In genomic region chr11:116332232-116332982, GRCm38 (mm10) we compare ENCODE assay signal across 10 mouse cellular contexts. TPM values are rescaled to one million over a fixed set of nuclear protein-coding genes. Genes with fewer than 3 reads are reported as not detected.
A peak's percentile ranks its signal among the peaks of the same experiment; 100 is the strongest.
DNase-seq lines count a peak whose midpoint lies in the region; ATAC-seq and TF ChIP-seq lines count a peak whose summit lies in the region.
"Had no signal": no experiment of that assay in that cellular context is flagged by ENCODE, and none has a peak within 500 bp of the region (broad histone marks: within the 10 kb centered on the region; RNA-seq: fewer than 3 reads in every experiment).

No protein-coding gene starts in this region.

- H3K27me3 ChIP-seq in intestine, embryonic 14.5 days (replicated peaks; ENCODE audit: control insufficient read depth, insufficient read depth, low read length) = peaks cover 22% of the 10 kb centered on the region
- peaks cover 22% of the 10 kb centered on the region for H3K27me3 ChIP-seq in intestine, embryonic 15.5 days (replicated peaks)
- H3K27me3 ChIP-seq in hindbrain, embryonic 12.5 days = peaks cover 29% of the 10 kb centered on the region
- H3K27me3 ChIP-seq in midbrain, embryonic 12.5 days = peaks cover 39% of the 10 kb centered on the region

- H3K9ac ChIP-seq in intestine, embryonic 14.5 days (ENCODE audit: low read length) = no peak overlapping the region
- H3K9ac ChIP-seq in intestine, embryonic 15.5 days = no peak overlapping the region
- H3K9ac ChIP-seq in hindbrain, embryonic 12.5 days = peak overlapping the region; percentile 24
- H3K9ac ChIP-seq in midbrain, embryonic 12.5 days (replicated peaks) = peak overlapping the region; percentile 41; the same call in 1 of the 2 replicates
- H3K9ac ChIP-seq: embryonic facial prominence, embryonic 15.5 days had no signal

- H3K9me3 ChIP-seq in intestine, embryonic 14.5 days (ENCODE audit: control insufficient read depth, low read length) = no peaks in the 10 kb centered on the region
- no peaks in the 10 kb centered on the region for H3K9me3 ChIP-seq in intestine, embryonic 15.5 days
- no peaks in the 10 kb centered on the region for H3K9me3 ChIP-seq in hindbrain, embryonic 12.5 days (replicated peaks)
- H3K9me3 ChIP-seq in midbrain, embryonic 12.5 days = no peaks in the 10 kb centered on the region
- H3K9me3 ChIP-seq: embryonic facial prominence, embryonic 15.5 days had no signal

- H3K27ac ChIP-seq in intestine, embryonic 14.5 days (ENCODE audit: low read depth) = no peak overlapping the region
- no peak overlapping the region for H3K27ac ChIP-seq in intestine, embryonic 15.5 days
- H3K27ac ChIP-seq in hindbrain, embryonic 12.5 days = peak overlapping the region; percentile 64
- H3K27ac ChIP-seq in midbrain, embryonic 12.5 days (replicated peaks) = peak overlapping the region; percentile 75
- no peak overlapping the region for H3K27ac ChIP-seq in gastrocnemius, adult 2 months
- H3K27ac ChIP-seq: embryonic facial prominence, embryonic 15.5 days had no signal

- no peak for ATAC-seq in intestine, embryonic 14.5 days (replicated peaks; ENCODE audit: low FRiP score, low TSS enrichment, low read depth)
- ATAC-seq in intestine, embryonic 15.5 days = no peak
- peak; percentile 70 for ATAC-seq in hindbrain, embryonic 12.5 days (ENCODE audit: low FRiP score)
- peak; percentile 49 for ATAC-seq in midbrain, embryonic 12.5 days (ENCODE audit: low FRiP score, low read depth)

- no peak for DNase-seq in intestine, embryonic 14.5 days (ENCODE audit: low spot score)
- peak; percentile 33 for DNase-seq in cerebellum, adult 9-11 months
- no peak for DNase-seq in gastrocnemius, adult 2 months
- no peak for DNase-seq in lung, postnatal 4 days
- DNase-seq in adrenal gland, postnatal 10 days = no peak

- intact Hi-C loops in gastrocnemius, adult 2 months (cut with DNase I) = no loop called here

- no peak for TF ChIP-seq CTCF in gastrocnemius, adult 2 months (IDR thresholded peaks at IDR 0.05)

- H3K4me1 ChIP-seq in intestine, embryonic 14.5 days (replicated peaks; ENCODE audit: control insufficient read depth, insufficient read depth, low read length) = peaks cover 39% of the 10 kb centered on the region
- peaks cover 56% of the 10 kb centered on the region for H3K4me1 ChIP-seq in intestine, embryonic 15.5 days (replicated peaks)
- peaks cover 79% of the 10 kb centered on the region for H3K4me1 ChIP-seq in hindbrain, embryonic 12.5 days
- peaks cover 86% of the 10 kb centered on the region for H3K4me1 ChIP-seq in midbrain, embryonic 12.5 days

- no peaks in the 10 kb centered on the region for H3K36me3 ChIP-seq in intestine, embryonic 14.5 days (ENCODE audit: control insufficient read depth, insufficient read depth, low read length)
- no peaks in the 10 kb centered on the region for H3K36me3 ChIP-seq in intestine, embryonic 15.5 days
- no peaks in the 10 kb centered on the region for H3K36me3 ChIP-seq in hindbrain, embryonic 12.5 days
- no peaks in the 10 kb centered on the region for H3K36me3 ChIP-seq in midbrain, embryonic 12.5 days
- H3K36me3 ChIP-seq: embryonic facial prominence, embryonic 15.5 days had no signal

- peak overlapping the region; percentile 98 for H3K4me2 ChIP-seq in intestine, embryonic 14.5 days (ENCODE audit: low read length)
- no peak overlapping the region; the same call in 1 of the 2 replicates for H3K4me2 ChIP-seq in intestine, embryonic 15.5 days (replicated peaks)
- peak overlapping the region; percentile 93 for H3K4me2 ChIP-seq in hindbrain, embryonic 12.5 days (replicated peaks)
- H3K4me2 ChIP-seq in midbrain, embryonic 12.5 days (replicated peaks) = peak overlapping the region; percentile 34
- H3K4me2 ChIP-seq: embryonic facial prominence, embryonic 15.5 days had no signal

- H3K4me3 ChIP-seq in intestine, embryonic 14.5 days (ENCODE audit: low read depth, low read length) = no peak overlapping the region
- H3K4me3 ChIP-seq in intestine, embryonic 15.5 days (replicated peaks) = no peak overlapping the region
- no peak overlapping the region for H3K4me3 ChIP-seq in hindbrain, embryonic 12.5 days
- no peak overlapping the region for H3K4me3 ChIP-seq in midbrain, embryonic 12.5 days
- H3K4me3 ChIP-seq in gastrocnemius, adult 2 months = no peak overlapping the region
- H3K4me3 ChIP-seq: embryonic facial prominence, embryonic 15.5 days had no signal

- 38% methylated on average over 18 of the region's 19 CpGs for WGBS in intestine, embryonic 14.5 days
- 38% methylated on average over 19 of the region's 19 CpGs for WGBS in intestine, embryonic 15.5 days
- WGBS in hindbrain, embryonic 12.5 days = 24% methylated on average over 18 of the region's 19 CpGs
- WGBS in midbrain, embryonic 12.5 days = 18% methylated on average over 18 of the region's 19 CpGs

RNA-seq across cellular contexts. Expression of gene Foxj1, which starts 2.8 kb away (rescaled TPM):
- polyA plus RNA-seq in intestine, embryonic 14.5 days (2014; fragmentation: Nextera tagmentation; extraction: Ambion mirVana) = 0.95 and 0.97 TPM in 2 replicates
- polyA plus RNA-seq in intestine, embryonic 15.5 days (2015; fragmentation: Nextera tagmentation; extraction: Ambion mirVana) = 0.66 and 0.77 TPM in 2 replicates
- polyA plus RNA-seq in hindbrain, embryonic 12.5 days (2016; fragmentation: Nextera tagmentation; extraction: Ambion mirVana) = 27.2 and 28.2 TPM in 2 replicates
- 9.8 and 10.5 TPM in 2 replicates for polyA plus RNA-seq in midbrain, embryonic 12.5 days (2016; fragmentation: Nextera tagmentation; extraction: Ambion mirVana)
- under 1 TPM in 1 of 2 experiments, not detected in 1; 0.14 TPM for total RNA-seq in gastrocnemius, adult 2 months (2021)
- total RNA-seq in adrenal gland, postnatal 10 days (2021) = under 1 TPM; 0.18 to 0.30 TPM

RNA-seq across cellular contexts. Expression of gene Exoc7, which starts 25.4 kb away (rescaled TPM):
- polyA plus RNA-seq in intestine, embryonic 14.5 days (2014; fragmentation: Nextera tagmentation; extraction: Ambion mirVana) = 63.8 TPM in 2 replicates
- polyA plus RNA-seq in intestine, embryonic 15.5 days (2015; fragmentation: Nextera tagmentation; extraction: Ambion mirVana) = 52.1 and 52.5 TPM in 2 replicates
- 82.8 and 89.1 TPM in 2 replicates for polyA plus RNA-seq in hindbrain, embryonic 12.5 days (2016; fragmentation: Nextera tagmentation; extraction: Ambion mirVana)
- polyA plus RNA-seq in midbrain, embryonic 12.5 days (2016; fragmentation: Nextera tagmentation; extraction: Ambion mirVana) = 83.4 and 83.5 TPM in 2 replicates
- total RNA-seq in gastrocnemius, adult 2 months (2021) = 100 to 1,000 TPM in 1 of 2 experiments, 10 to 100 TPM in 1; 74.1 to 106 TPM
- total RNA-seq in adrenal gland, postnatal 10 days (2021) = 10 to 100 TPM; 57.0 to 70.2 TPM

RNA-seq across cellular contexts. Expression of gene Galr2, which starts 51.7 kb away (rescaled TPM):
- 0.11 and 0.15 TPM in 2 replicates for polyA plus RNA-seq in intestine, embryonic 14.5 days (2014; fragmentation: Nextera tagmentation; extraction: Ambion mirVana)
- 0.19 and 0.21 TPM in 2 replicates for polyA plus RNA-seq in intestine, embryonic 15.5 days (2015; fragmentation: Nextera tagmentation; extraction: Ambion mirVana)
- 0.53 and 0.56 TPM in 2 replicates for polyA plus RNA-seq in hindbrain, embryonic 12.5 days (2016; fragmentation: Nextera tagmentation; extraction: Ambion mirVana)
- 0.21 and 0.24 TPM in 2 replicates for polyA plus RNA-seq in midbrain, embryonic 12.5 days (2016; fragmentation: Nextera tagmentation; extraction: Ambion mirVana)
- under 1 TPM in 1 of 2 experiments, not detected in 1; 0.33 TPM for total RNA-seq in gastrocnemius, adult 2 months (2021)
- under 1 TPM; 0.15 to 0.36 TPM for total RNA-seq in adrenal gland, postnatal 10 days (2021)
- total RNA-seq: left cerebral cortex, postnatal 10 days had no signal

RNA-seq across cellular contexts. Expression of gene Srp68, which starts 58.4 kb away (rescaled TPM):
- 78.1 and 83.2 TPM in 2 replicates for polyA plus RNA-seq in intestine, embryonic 14.5 days (2014; fragmentation: Nextera tagmentation; extraction: Ambion mirVana)
- 95.2 and 96.7 TPM in 2 replicates for polyA plus RNA-seq in intestine, embryonic 15.5 days (2015; fragmentation: Nextera tagmentation; extraction: Ambion mirVana)
- 85.2 and 88.0 TPM in 2 replicates for polyA plus RNA-seq in hindbrain, embryonic 12.5 days (2016; fragmentation: Nextera tagmentation; extraction: Ambion mirVana)
- 84.2 and 85.6 TPM in 2 replicates for polyA plus RNA-seq in midbrain, embryonic 12.5 days (2016; fragmentation: Nextera tagmentation; extraction: Ambion mirVana)
- 10 to 100 TPM; 87.7 to 89.2 TPM for total RNA-seq in gastrocnemius, adult 2 months (2021)
- 10 to 100 TPM; 63.3 to 64.9 TPM for total RNA-seq in adrenal gland, postnatal 10 days (2021)

Comparison
In these comparisons a context has a peak if more than half of its experiments do, and no peak if none do; other contexts are left out.
1. ATAC-seq: peak in hindbrain, embryonic 12.5 days (single experiment) and midbrain, embryonic 12.5 days (single experiment); none in intestine, embryonic 14.5 days (single experiment) and intestine, embryonic 15.5 days (single experiment).
2. H3K27ac ChIP-seq: peak in hindbrain, embryonic 12.5 days (single experiment) and midbrain, embryonic 12.5 days (single experiment); none in intestine, embryonic 14.5 days (single experiment), intestine, embryonic 15.5 days (single experiment) and gastrocnemius, adult 2 months (single experiment).
3. H3K9ac ChIP-seq: peak in hindbrain, embryonic 12.5 days (single experiment) and midbrain, embryonic 12.5 days (single experiment); none in intestine, embryonic 14.5 days (single experiment) and intestine, embryonic 15.5 days (single experiment).